ENCODE assay signal across 8 mouse cellular contexts in genomic region chr2:103682927-103683442, GRCm38 (mm10).
A peak's percentile ranks its signal among the peaks of the same experiment; 100 is the strongest.
DNase-seq lines count a peak whose midpoint lies in the region; ATAC-seq and TF ChIP-seq lines count a peak whose summit lies in the region.

No protein-coding gene starts in this region.

- TF ChIP-seq POLR2A in small intestine, adult 2 months (IDR thresholded peaks at IDR 0.05; ENCODE audit: low read depth, low read length): no peak

- H3K4me3 ChIP-seq in lung, embryonic 16.5 days (ENCODE audit: low read length): no peak overlapping the region
- H3K4me3 ChIP-seq in small intestine, adult 2 months (ENCODE audit: low read depth, low read length): 0 out of 2 replicates have a peak overlapping the region, but pooled peaks have one; percentile 22

- DNase-seq in lung, postnatal 4 days: no peak
- DNase-seq in left cerebral cortex, postnatal 4 days: no peak
- DNase-seq in embryo, embryonic 10.5 days (ENCODE audit: low spot score): no peak
- no peak for DNase-seq in gastrocnemius, postnatal 10 days

- no peak for ATAC-seq in lung, embryonic 16.5 days (ENCODE audit: low read depth)
- ATAC-seq in activated CD4-positive, CD25-positive, alpha-beta regulatory T cell, adult 4 months: peak; percentile 58
- peak; percentile 66 to 69 for ATAC-seq in hematopoietic stem cell, adult 5-6 weeks (replicated peaks in 1 of 2; ENCODE audit: insufficient read depth in 1 of 2, low FRiP score in 2 of 2, low TSS enrichment in 1 of 2, low read depth in 1 of 2, poor library complexity in 2 of 2, severe bottlenecking in 2 of 2)

- peaks cover 5% of the 10 kb centered on the region; the same call in 1 of the 2 replicates for H3K4me1 ChIP-seq in lung, embryonic 16.5 days (replicated peaks; ENCODE audit: control insufficient read depth, insufficient read depth, low read length)
- peaks cover 18% of the 10 kb centered on the region; the same call in 1 of the 2 replicates for H3K4me1 ChIP-seq in small intestine, adult 2 months (ENCODE audit: control insufficient read depth, insufficient read depth, insufficient read length, low read length)

- TF ChIP-seq CTCF in small intestine, adult 2 months (IDR thresholded peaks at IDR 0.05; ENCODE audit: extremely low read depth, insufficient read length, insufficient replicate concordance, low read depth, low read length): no peak

- H3K27ac ChIP-seq in lung, embryonic 16.5 days (ENCODE audit: low read length): peak overlapping the region; percentile 17; the same call in 1 of the 2 replicates
- peak overlapping the region; percentile 44 for H3K27ac ChIP-seq in small intestine, adult 2 months (ENCODE audit: insufficient read depth, low read depth, low read length)

- WGBS in lung, embryonic 16.5 days: 86% methylated on average over 9 of the region's 9 CpGs
- WGBS in small intestine, adult 2 months: 67% methylated on average over 9 of the region's 9 CpGs

- no peaks in the 10 kb centered on the region for H3K36me3 ChIP-seq in lung, embryonic 16.5 days (ENCODE audit: control insufficient read depth, insufficient read depth, low read length)
- no peaks in the 10 kb centered on the region for H3K36me3 ChIP-seq in small intestine, adult 2 months (ENCODE audit: control insufficient read depth, insufficient read depth, low read length)

- no peak overlapping the region for H3K9ac ChIP-seq in lung, embryonic 16.5 days (ENCODE audit: low read length)

- intact Hi-C loops in left cerebral cortex, postnatal 4 days (cut with DNase I): no loop called here

- no peak overlapping the region for H3K4me2 ChIP-seq in lung, embryonic 16.5 days (ENCODE audit: low read depth, low read length)

- no peaks in the 10 kb centered on the region for H3K9me3 ChIP-seq in lung, embryonic 16.5 days (ENCODE audit: control insufficient read depth, low read length)

- H3K27me3 ChIP-seq in lung, embryonic 16.5 days (ENCODE audit: control insufficient read depth, insufficient read depth, low read depth, low read length): no peaks in the 10 kb centered on the region
- H3K27me3 ChIP-seq in small intestine, adult 2 months (ENCODE audit: control insufficient read depth, insufficient read depth, low read length): no peaks in the 10 kb centered on the region
